Mouse (Mus musculus) liver, adult 2 months (tissue): ENCODE results near the gene Bbs2. TPM values are rescaled to one million over a fixed set of nuclear protein-coding genes. Genes with fewer than 3 reads are reported as not detected.
A peak's percentile ranks its signal among the peaks of the same experiment; 100 is the strongest.

Experiments
- DNase-seq: peaks from one replicate; pipeline ENCODE4 v3.0.0-alpha.2; 2011; ENCODE audit warnings: low read depth, low spot score; ENCODE audit errors: extremely low read depth
- H3K27ac ChIP-seq: fragments of 200-500 bp; replicated peaks from 2 replicates; pipeline ENCODE4 v1.5.1; 2012; ENCODE audit warnings: low read depth, mild to moderate bottlenecking, control low read depth, inconsistent platforms, low read length; ENCODE audit not compliant: insufficient read depth
- H3K27me3 ChIP-seq: fragments of 200-500 bp; 2 replicates; pipeline ENCODE4 v1.6.1; 2012; ENCODE audit warnings: mild to moderate bottlenecking, moderate library complexity, low read length, inconsistent platforms; ENCODE audit not compliant: control insufficient read depth, insufficient read depth
- H3K36me3 ChIP-seq: fragments of 200-500 bp; 2 replicates; pipeline ENCODE4 v1.6.1; 2012; ENCODE audit warnings: low read length, inconsistent platforms; ENCODE audit not compliant: control insufficient read depth, insufficient read depth
- H3K4me1 ChIP-seq: fragments of 200-500 bp; 2 replicates; pipeline ENCODE4 v1.6.1; 2011; ENCODE audit warnings: low read length; ENCODE audit not compliant: control insufficient read depth, insufficient read depth
- H3K4me3 ChIP-seq: fragments of 200-500 bp; 2 replicates; pipeline ENCODE4 v1.5.1; 2011; ENCODE audit warnings: low read depth, mild to moderate bottlenecking, control low read depth, low read length, moderate library complexity; ENCODE audit not compliant: insufficient read depth
- H3K79me2 ChIP-seq: fragments of 200-500 bp; 2 replicates; pipeline ENCODE4 v1.6.1; 2012; ENCODE audit warnings: inconsistent platforms, mild to moderate bottlenecking, low read length, moderate library complexity; ENCODE audit not compliant: control insufficient read depth, insufficient read depth
- H3K9ac ChIP-seq: fragments of 200-500 bp; 2 replicates; pipeline ENCODE4 v1.6.1; 2012; ENCODE audit warnings: low read depth, mild to moderate bottlenecking, control low read depth, inconsistent platforms, low read length
- CTCF ChIP-seq: fragments of 200-500 bp; IDR thresholded peaks from 2 replicates; pipeline ENCODE4 v1.5.1; 2011; ENCODE audit warnings: low read depth, low read length, control low read depth
- POLR2A ChIP-seq: fragments of 200-500 bp; IDR thresholded peaks from 2 replicates; pipeline ENCODE4 v1.6.1; 2011; ENCODE audit warnings: low read length, control low read depth; ENCODE audit not compliant: insufficient read depth; ENCODE audit errors: extremely low read depth
- whole genome bisulfite sequencing: fragments of 180-500 bp; shearing (Covaris S2); methylation state at CpG from one replicate; pipeline ENCODE4 v1.1.7; 2018; 5-methylcytosine and 5-hydroxymethylcytosine counted together
- polyA plus RNA-seq: library from polyadenylated mRNA; depleted of rRNA; stranded (reverse); fragments of >200 nt; gene quantifications from 2 replicates; pipeline ENCODE4 v1.2.3, GENCODE M21; 2012; rRNA removed
- total RNA-seq: library from RNA; depleted of rRNA; stranded (reverse); fragments of >200 nt; gene quantifications from 2 replicates; pipeline ENCODE4 v1.2.3, GENCODE M21; 2014; rRNA removed

The Bbs2 gene
- 2.5 and 2.9 TPM in 2 replicates for total RNA-seq
- 2.2 and 3.0 TPM in 2 replicates for polyA plus RNA-seq

DNA sequence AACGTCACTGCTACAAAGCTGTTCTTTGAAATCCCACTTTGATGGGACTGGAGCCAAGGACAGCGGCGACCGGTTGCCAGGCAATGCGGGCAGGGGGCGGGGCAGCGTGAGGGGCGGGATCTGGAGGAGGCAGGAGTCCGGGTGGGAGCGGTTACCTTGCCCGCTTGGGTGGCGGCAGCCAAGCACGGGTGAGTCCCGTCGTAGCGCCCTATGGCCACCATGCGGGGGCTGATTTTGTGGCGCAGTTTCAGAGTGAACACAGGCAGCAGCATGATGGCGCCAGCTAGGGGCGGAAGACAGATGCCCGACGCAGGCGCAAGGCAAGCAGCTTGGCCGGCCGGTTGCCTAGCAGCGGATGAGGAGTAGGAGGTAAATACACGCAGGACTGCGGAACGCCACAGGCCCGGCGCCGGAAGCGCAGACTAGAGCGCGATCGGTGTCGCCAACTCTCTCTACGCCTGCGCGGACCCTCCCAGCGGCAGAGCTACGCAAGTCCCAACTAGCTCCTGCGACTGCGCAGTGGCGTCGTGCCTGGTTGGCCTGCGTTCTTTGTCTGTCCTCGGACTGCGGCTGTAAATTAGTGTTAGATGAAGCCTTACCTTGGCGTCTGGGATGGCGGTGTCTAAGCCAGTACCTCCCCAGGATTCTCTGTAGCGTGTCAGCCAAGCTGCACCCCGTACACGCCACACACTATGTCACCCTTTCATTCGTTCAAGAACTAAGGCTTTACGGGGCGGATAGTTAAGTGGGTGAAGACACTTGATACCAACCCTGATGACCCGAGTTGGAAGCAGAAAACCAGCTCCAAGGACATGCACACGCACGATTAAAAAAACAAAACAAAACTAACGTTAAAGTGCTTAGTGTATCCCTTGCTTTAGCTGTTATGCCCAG lies at the start of gene Bbs2:
Gene Bbs2, minus strand, starts transcription at position 848 of the 894 bp plus-strand sequence.
- under 1% methylated on average over 61 of the region's 61 CpGs for WGBS
- H3K4me1 ChIP-seq, result no peaks in the 10 kb centered on the region; the same call in 1 of the 2 replicates
- H3K27me3 ChIP-seq, result no peaks in the 10 kb centered on the region
- DNase-seq, result peak; percentile 95
- H3K27ac ChIP-seq, result peak within 1 kb of the TSS; percentile 62
- H3K79me2 ChIP-seq, result no peaks in the 10 kb centered on the region
- no peaks in the 10 kb centered on the region for H3K36me3 ChIP-seq
- H3K9ac ChIP-seq, result peak within 1 kb of the TSS; percentile 62
- TF ChIP-seq POLR2A (peak; percentile 85), CTCF (peak; percentile 23; the same call in 1 of the 2 replicates)
- peak within 1 kb of the TSS; percentile 74 for H3K4me3 ChIP-seq

DNA sequence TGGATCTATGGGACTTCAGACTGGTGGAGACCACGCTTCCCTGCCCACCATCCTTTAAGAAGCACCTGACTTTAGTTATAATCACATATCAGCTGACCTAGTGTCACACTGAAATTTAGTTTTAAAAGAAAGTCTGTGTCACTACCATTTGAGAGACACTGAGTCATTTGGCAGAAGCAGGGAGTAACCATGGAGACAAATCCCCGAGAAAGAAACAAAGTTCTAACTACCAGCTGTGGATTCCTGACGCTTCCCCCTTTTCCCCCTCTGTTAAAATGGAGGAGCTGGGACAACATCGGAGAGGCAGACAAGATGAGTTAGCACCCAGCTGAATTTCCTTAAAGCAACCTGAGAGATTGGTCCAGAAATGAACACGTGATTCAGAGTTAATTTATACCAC lies 49.5 kb upstream of the Bbs2 start:
- Histone ChIP-seq H3K27ac (no peak overlapping the region), H3K9ac (no peak overlapping the region), H3K36me3 (no peaks in the 10 kb centered on the region), H3K79me2 (no peaks in the 10 kb centered on the region), H3K4me1 (no peaks in the 10 kb centered on the region), H3K27me3 (no peaks in the 10 kb centered on the region), H3K4me3 (no peak overlapping the region)
- TF ChIP-seq POLR2A, result no peak
- TF ChIP-seq CTCF, result no peak
- WGBS, result 57% methylated on average over 5 of the region's 5 CpGs
- DNase-seq, result no peak

DNA sequence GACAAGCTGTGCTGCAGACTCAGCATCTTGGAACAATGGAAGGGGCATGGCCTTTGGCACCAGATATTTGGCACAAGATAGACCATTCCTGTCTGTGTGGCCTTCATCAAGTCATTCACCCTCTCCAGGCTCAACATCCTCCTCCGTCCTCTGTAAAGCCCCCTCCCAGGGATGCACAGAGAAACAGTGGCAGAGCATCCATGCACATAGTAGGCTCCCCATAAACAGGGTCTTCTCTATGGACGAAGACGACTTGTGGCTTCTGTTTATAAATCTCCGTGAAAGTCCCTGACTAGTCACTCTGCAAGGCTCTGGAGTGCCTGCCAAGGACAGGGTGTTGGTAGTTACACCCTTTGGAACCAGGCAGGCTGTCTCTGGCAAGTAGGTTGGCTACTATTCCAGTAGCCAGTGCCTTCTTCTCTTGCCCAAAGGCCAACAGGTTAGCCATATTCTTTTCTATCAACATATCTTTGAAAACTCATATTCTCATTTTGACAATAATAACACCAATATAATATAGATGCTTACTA lies 41.6 kb upstream of the Bbs2 start:
- no peaks in the 10 kb centered on the region for H3K4me1 ChIP-seq

DNA sequence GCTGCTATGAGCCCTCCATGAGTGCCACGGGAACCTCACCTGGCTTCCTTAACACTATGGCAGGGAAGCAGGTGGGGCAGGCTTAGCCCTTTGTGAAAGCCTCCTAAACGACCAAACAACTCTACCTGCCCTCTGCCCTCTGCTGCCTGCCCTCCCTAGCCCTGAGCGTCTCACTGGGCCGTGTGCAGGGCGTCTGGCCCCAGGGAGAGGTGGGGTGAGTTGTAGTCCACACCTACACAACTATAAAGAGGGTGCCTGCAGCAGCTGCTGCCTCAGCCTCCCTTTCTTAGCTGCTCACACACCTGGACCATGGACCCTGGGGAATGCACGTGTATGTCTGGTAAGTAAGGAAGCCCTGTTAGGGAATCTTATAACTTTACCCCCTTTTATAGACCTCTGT lies 38.2 kb upstream of the Bbs2 start, which contains the start of gene Mt4:
Gene Mt4, plus strand, starts transcription at position 265 of the 400 bp plus-strand sequence.
- no peak for TF ChIP-seq POLR2A
- TF ChIP-seq CTCF, result no peak
- WGBS, result 37% methylated on average over 6 of the region's 6 CpGs
- no peak within 1 kb of the TSS for H3K4me3 ChIP-seq
- no peak within 1 kb of the TSS for H3K27ac ChIP-seq
- no peak for DNase-seq
- no peaks in the 10 kb centered on the region for H3K36me3 ChIP-seq
- H3K27me3 ChIP-seq, result no peaks in the 10 kb centered on the region; the same call in 1 of the 2 replicates
- H3K79me2 ChIP-seq, result no peaks in the 10 kb centered on the region
- no peak within 1 kb of the TSS for H3K9ac ChIP-seq
- no peaks in the 10 kb centered on the region for H3K4me1 ChIP-seq

More for the DNA sequence above, 41.6 kb upstream of the Bbs2 start:
- no peak overlapping the region for H3K9ac ChIP-seq
- H3K4me3 ChIP-seq, result no peak overlapping the region
- no peaks in the 10 kb centered on the region for H3K79me2 ChIP-seq
- 88% methylated on average over 4 of the region's 4 CpGs for WGBS
- TF ChIP-seq POLR2A (no peak), CTCF (no peak)
- DNase-seq, result no peak
- no peaks in the 10 kb centered on the region for H3K27me3 ChIP-seq
- H3K27ac ChIP-seq, result no peak overlapping the region
- no peaks in the 10 kb centered on the region for H3K36me3 ChIP-seq

DNA sequence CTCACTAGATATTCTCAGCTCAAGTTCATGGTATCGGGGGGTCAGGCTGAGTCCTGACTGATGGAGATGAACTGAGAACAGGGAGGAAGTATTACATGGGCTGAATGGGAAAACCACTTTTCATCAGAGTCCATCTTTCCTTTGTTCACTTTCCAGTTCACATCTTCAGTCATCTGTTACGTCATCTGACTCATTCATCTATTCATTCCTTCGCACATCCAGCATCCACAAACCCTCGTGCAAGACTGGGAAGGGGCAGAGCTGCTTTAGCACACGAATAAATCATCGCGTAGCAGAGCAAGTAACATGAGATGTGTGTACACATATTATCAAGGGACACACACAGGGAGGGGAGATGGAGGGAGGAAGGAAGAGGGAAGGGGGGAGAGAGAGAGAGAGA lies 37.5 kb upstream of the Bbs2 start:
- no peak overlapping the region for H3K4me3 ChIP-seq
- H3K4me1 ChIP-seq, result no peaks in the 10 kb centered on the region
- no peaks in the 10 kb centered on the region for H3K36me3 ChIP-seq
- H3K79me2 ChIP-seq, result no peaks in the 10 kb centered on the region
- 83% methylated on average over 7 of the region's 7 CpGs for WGBS
- H3K27ac ChIP-seq, result no peak overlapping the region
- H3K9ac ChIP-seq, result no peak overlapping the region
- TF ChIP-seq POLR2A (no peak), CTCF (no peak)
- H3K27me3 ChIP-seq, result no peaks in the 10 kb centered on the region; the same call in 1 of the 2 replicates
- no peak for DNase-seq
